Mouse (Mus musculus) T-helper 1 cell (primary cell): ENCODE data around the gene Snx8.

Source experiments
- in situ Hi-C: fragments of 300-600 bp; cut with MboI, MseI; formaldehyde crosslinking; loops from one replicate; pipeline ENCODE4 v1.15.1; 2025; ENCODE audit warnings: high pct_unique_total_duplicates

Gene Snx8

DNA sequence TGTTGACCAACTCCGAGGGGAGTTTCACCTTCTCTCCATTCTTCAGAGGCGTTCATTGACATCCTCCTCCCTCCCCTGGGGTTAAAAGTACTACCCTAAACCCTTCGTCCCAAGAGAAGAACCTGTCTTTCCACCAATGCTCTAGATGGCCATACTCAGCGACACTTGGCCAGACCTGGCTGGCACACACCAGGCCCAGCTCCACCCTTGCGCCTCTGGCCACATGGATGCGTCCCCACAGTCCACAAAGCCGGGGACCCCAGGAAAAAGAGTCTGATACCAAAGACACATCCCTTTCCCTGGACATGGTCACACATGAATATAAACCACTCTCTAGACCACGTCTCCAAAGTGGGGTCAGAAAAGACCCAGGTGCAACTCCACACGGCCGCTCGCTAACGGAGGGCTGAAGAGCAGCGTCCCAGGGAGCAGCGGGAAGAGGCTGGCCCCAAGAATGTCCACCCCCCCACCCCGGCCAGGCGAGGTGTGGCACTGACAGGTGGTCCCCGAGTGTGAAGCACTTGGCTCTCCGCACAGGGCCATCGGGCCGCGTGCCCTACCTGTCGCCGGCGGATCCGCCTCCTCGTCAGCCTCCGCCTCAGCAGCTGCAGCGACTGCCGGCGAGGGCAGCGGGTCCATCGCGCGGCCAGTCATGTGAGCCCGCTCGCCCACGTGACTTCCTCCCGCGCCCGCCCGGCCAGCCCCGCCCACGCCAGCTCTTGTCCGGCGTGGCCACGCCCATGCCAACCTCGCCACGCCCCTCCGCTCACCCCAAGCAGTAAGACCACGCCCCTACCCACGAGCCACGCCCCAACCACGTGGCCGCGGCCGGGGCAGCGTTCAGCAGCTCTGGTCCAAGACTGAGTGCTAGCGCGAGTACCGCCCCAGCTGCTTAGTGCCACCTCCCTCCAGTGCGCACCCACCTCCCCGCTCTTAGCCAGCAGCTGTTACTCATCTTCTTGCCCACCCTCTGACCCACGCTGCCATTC, at the start of gene Snx8:
Gene Snx8, minus strand, starts transcription at position 675 of the 989 bp plus-strand sequence.
- in situ Hi-C loops, result no loop called here

DNA sequence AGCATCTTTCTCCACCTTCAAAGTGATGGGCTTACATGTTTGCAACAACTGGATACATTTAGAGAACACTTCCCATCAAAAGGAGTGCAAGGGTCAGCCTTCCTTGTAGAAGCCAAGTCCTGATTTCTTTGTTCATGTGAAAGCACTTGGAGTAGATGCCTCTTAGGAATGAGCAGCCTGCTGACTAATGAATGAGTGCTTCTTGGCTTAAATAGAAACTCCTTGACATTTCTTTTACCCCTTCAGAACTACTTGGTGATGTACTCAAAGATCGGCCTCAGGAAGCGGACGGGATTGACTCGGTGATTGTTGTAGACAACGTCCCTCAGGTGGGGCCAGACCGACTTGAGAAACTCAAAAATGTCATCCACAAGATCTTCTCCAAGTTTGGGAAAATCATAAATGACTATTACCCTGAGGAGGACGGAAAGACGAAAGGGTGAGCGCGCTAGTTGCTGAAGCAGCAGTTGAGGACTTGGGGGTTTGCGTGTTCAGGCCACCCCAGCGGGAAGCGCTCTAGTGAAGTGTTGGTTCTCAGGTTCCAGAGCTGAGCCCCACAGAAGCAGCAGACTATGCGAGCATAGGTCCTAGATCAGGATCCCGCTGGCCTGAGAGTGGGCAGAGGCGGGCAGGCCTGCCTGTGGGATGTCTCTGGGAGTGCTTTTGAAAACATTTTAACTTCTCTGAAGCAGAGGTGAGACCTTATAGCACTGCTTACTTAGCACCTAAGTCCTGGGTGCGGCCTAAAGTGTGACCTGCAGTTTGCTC, 36.1 kb upstream of the Snx8 start:
- in situ Hi-C loops, result no loop called here

DNA sequence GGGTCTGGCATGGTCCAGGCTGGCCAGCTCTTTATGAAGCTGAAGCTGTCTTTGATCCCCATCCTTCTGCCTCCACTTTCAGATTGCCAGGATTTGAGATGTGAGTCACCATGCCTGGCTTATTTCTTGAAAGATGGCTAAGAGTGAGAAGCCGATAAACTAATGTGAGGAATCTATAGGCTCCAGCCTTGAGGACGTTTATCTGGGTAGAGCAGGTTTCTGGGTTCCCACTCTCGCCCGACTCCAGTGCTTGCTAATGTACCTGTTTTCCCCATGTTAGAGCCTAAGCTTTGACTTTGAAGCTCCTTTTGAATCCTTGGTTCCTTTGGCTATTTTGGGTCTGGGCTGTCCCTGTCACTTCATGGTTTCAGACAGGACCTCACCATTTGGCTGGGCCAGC, 31.6 kb upstream of the Snx8 start:
- in situ Hi-C loops, result no loop called here

DNA sequence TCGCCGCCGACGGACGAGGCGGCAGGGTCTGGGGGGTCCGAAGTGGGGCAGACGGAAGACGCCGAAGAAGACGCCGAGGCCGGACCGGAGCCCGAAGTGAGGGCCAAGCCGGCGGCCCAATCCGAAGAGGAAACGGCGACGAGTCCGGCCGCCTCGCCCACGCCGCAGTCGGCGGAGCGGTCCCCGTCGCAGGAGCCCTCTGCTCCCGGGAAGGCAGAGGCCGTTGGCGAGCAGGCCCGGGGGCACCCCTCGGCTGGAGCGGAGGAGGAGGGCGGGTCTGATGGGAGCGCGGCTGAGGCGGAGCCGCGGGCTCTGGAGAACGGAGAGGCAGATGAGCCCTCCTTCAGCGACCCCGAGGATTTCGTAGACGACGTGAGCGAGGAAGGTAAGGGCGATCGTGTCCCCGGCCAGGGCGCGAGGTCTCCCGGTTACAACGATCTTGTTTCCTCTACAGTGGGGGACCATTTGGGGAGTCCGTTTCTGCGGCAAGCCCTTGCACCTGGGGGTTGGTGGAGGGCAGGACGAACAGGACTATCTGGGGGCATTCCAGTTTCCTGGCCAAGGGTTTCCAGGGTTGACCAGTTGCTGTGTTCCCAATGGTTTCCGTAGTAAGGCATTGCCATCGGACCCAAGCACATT, 30.5 kb upstream of the Snx8 start:
- in situ Hi-C loops, result no loop called here

DNA sequence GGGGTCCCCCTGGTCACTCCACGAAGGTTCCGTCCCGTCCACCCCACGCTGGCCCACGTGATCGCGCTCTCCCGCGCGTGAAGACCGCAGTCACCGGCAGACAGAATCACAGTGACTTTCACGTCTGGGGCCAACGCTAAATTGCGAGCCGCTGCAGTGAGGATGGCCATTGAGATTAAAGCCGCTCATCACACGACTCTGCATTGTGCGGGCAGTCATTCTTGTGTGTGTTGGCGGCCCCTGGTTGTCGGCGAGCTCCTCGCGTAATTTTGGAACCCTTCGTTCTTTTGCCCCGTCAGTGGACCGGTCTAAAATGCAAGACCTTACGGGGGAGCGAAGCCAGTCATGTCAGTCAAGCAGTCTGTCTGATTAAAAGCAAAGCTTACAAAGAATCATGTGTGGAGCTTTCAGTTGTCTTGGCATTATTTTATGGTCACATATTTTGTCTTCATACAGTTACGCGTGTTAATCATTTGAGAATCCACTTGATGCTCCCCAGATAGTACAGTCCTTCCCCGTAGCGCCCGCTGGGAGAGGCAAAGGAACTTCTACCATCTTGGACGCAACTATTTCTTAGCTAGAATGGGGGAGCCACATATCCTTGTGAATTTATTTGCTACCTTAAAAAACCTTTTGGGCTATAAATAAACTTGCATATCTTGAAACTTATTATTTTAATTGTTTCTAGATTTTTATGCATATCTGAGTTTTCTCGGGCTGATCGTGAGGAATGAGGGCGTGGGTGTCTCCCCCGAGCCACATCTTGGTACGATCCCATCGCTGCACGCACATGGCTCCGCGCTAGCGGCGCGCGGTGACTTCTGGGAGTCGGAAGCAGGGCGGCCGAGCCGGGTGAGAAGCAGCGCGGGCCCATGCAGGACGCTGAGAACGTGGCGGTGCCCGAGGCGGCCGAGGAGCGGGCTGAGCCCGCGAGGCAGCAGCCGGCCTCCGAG, 29.7 kb upstream of the Snx8 start, which contains the start of gene Eif3b:
Gene Eif3b, plus strand, starts transcription at position 840 of the 953 bp plus-strand sequence.
- in situ Hi-C loops, result no loop called here

DNA sequence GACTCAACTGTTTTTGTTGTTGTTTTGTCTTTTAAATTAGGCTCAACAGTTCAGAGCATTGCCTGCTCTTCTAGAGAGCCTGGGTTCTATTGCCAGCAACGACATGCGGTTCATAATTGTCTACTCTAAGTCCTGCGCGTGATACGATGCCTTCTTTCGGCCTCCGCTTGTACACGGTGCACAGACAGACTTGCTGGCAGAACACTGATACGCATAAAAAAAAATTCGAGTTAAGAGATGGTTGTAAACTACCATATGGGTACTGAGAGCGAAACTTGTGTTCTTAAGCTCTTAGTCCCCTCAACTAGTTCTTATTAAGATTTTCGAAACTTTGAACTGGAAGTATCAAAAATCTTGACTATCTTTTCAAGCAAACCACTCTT, 29.0 kb upstream of the Snx8 start:
- in situ Hi-C loops, result no loop called here

DNA sequence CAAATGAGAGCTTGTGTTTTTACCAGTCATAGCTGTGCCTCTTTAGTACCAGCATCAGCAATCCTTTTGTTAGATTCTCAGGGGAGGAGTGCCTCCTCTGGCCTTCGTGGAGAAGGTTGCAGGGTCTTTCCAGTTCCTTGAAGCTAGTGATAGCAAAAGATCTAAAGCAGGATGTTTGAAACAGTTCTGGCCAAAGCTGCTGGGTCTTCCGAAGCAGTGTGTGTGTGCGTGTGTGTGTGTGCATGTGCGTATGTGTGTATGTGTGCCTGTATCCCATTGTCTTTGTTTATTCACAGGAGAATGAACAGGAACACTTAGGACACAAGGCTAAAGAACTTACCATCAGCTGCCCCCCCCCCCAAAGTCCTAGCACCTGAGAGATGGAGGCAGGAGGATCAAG, 25.6 kb upstream of the Snx8 start:
- in situ Hi-C loops, result no loop called here

DNA sequence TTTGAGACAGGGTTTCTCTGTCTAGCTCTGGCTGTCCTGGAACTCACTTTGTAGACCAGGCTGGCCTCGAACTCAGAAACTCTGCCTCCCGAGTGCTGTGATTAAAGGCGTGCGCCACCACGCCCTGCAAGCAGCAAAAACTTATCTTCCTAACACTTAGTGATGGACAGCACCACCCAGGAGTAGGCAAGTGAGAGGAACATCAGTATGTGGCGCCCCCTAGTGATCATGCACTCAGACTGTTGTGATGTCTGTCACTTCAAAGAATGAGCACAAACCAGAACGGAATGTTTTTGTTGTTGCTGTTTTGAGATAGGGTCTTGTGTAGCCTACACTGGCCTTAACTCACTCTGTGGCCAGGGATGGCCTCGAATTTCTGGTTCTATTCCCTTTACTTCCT, 22.3 kb upstream of the Snx8 start:
- in situ Hi-C loops, result no loop called here

DNA sequence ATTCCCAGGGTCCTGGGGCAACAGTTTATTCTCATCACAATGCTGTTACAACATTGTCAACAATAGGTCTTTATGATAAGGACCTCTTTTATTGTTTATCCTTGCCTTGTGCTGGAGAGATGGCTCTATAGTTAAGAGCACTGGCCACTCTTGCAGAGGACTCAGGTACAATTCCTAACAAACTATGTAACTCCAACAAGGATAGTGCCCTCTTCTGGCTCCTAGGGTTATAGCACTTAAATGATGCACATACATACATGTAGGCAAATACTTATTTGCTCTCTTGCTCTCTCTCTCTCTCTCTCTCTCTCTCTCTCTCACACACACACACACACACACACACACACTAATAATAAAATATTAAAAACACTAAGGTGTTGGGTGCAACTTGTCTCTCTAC, 19.7 kb upstream of the Snx8 start:
- in situ Hi-C loops, result no loop called here

DNA sequence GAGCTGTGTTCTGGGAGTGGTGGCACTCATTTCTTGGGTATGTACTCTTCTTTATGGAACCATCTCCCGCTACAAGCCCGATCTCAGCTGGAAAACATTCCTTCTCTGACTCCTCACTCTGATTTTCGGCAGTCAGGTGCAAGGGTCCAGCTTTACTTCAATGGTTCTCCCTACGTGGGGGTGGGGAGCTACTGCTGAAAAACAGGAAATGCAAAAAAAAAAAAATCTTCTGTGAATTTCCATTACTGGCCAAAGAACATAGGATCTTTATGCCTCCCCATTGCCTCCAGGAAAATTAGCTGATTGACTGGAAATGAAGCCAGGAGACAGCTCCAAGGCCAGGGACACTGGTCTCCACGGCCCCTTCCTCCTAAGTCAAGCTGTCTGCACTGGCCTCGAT, 17.6 kb upstream of the Snx8 start:
- in situ Hi-C loops, result no loop called here

DNA sequence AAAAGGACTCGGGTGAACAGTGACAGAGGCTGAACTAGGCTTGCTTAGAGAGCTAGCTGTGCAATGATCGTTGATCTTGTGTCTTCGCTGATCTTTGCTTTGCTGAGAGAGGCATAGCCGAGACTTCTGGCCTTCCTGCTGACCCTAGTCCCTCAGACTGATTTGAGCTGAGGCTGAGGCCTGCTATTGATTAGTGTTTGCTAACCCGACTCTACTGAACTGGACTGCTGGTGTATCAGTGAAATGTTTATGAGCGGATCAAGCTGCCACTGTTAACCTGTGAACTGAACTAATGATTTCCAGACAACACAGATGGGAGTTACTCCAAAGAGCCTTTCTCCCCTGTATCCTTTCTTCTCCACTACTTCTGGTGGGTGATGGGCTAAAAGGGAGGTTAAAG, 16.1 kb upstream of the Snx8 start:
- in situ Hi-C loops, result no loop called here

DNA sequence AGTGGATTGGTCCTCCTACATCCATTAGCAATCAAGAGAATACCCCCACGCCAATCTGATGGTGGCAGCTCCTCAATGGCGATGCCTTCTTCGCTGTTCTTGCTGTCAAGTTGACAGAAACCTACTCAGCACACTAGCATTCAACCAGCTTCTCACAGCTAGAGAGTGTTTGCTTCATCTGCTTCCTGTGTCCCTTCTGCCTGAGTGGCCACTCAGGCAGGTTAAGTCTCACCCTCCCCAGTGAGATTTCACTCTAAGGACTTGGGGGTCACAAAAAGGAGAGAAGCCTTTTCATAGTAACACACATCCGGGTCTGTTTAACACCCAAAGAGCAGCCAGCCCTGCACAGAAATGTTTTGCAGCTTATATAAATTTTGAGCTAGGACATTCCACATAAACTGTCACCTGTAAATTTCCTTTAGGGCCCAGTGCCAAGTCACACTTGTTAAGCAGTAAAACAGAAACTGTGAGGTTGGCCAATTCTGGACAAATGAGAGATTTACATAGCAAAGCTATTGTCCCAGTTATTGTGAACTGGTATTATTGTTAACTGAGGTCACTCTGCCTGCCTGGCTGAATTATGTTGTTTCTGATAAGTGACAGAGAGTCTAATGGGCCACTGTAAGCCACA, 13.7 kb upstream of the Snx8 start:
- in situ Hi-C loops, result no loop called here

DNA sequence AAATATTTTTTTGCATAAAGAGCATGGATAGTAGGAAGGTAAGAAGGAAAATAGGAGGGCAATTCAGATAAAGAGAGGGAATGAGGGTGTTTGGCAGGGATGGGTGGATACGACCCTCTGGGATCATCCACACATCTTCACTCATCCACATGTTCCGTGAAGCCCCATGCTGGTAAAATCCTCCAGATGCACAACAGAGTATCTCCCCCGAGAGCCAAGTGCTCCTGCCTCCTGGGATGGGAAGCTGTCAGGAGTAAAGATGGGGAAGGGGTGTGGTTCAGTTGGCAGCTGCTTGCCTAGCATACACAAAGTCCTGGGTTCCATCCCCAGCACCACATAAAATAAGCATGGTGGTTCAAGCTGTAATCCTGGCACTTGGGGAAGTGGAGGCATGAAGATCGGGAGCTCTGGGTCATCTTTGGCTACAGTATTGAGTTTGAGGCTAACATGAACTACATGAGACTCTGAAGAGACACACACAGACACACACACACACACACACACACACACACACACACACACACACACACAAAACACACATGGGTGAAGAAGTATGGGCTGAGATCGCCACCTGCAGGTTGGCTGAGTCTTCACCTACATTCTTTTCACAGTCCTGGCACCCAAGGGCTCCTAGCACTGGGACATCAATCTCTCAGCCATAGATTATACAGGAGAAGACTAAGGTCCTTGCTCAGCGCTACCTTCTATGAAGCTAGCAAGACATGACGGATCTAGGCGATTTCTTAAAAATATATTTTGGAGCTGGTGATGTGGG, 7.3 kb upstream of the Snx8 start:
- in situ Hi-C loops, result loop anchor here (5.0 kb wide), 1 partner anchor 59 kb away; no protein-coding TSS in a partner anchor

DNA sequence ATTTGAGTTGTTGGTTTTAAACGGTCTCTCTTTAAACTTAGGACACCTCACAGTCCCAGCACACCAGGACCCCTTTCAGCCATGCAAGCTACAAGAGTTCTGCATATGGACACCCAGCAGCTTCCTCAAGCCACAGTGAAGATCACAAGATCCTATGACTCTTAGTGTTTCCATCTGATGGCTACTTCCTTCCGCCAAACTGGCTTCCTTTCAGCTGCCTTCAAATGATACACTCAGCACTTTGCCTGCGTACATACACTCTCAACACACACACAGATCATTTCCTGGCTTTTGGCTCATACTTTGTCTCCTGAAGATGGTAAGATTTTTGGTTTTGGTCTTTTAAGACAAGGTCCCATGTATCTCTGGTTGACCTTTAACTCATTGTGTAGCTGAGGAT, 3.6 kb upstream of the Snx8 start:
- in situ Hi-C loops, result no loop called here

DNA sequence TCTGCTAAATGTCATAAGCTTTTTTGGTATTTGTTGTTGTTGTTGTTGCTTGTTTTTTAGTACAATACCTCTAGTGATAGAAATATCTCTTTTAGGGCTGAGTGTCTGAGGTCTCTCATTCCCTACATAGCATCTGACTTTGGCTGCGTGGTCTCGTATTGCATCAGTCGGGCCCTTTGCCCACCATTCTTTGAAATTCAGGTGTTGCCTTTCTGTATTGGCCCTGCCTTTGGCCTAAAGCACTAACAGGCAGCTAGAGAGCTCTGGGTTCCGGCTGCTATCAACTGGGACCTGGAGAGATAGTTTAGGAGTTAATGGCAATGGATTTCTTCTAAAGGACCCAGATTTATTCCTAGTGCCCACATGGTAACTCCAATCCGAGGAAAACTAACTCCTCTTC, 2.9 kb upstream of the Snx8 start:
- in situ Hi-C loops, result no loop called here

DNA sequence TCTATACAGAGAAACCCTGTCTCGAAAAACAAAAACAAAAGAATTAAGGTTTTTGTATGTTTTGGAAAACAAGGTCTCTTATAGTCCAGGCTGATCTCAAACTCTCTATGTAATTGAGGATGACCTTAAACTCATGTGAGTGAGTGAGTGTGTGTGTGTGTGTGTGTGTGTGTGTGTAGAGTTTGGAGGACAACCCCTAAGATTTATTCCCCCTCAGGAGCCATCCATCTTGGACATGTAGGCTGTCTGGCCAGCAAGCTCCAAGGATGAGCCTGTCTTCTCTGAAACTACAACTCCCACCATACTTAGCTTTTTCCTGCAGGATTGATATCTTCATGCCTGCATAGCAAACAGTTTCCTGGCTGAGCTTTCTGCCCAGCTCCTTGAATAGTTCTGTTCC, 2.4 kb upstream of the Snx8 start:
- in situ Hi-C loops, result no loop called here

DNA sequence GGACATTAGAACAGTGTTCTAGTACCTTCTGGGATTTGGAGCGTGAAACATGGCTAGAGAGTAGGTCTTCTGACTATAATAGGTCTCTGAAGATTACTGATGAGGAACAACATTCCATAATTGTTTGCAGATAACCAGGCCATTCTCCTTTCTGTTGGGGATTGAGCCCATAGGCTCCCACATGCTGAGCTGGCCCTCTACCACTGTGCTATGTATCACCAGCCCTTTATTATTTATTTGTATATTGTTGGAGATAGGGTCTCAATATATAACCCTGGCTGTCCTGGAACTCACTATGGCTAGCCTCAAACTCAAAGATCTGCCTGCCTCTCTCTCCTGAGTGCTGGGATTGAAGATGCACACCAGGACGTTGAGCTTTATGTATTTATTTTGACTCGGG, 585 bp upstream of the Snx8 start:
- in situ Hi-C loops, result no loop called here

DNA sequence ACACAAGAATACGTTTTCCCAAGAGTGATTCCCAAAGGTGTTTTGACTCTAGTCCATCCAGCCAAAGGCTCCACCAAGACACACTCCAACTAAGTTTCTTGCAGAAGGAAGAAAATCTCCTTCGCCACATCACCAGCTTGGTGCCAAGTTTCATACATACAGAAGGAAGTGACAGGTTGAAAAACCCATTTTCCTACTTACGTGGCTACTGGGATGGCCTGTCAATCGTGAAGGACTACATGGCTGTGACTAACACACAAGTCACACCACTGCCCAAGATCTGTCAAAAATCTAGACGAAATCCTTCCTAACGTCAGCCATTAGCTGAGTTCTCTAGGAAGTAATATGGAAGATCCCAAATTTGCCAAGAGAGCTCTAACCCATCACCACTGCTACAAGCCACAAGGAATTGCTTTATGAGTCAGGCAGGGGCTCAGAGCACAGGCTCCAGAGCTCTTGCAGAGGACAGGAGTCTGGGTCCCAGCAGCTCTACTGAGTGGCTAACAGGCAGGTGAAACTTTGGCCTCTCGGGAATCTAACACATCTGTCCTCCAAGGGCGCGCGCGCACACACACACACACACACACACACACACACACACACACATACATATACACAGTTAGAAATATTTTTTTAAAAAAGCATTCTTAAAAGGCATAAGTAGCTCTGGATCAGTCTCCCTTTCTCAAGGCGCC, 1.1 kb downstream of the Snx8 start:
- in situ Hi-C loops, result no loop called here

DNA sequence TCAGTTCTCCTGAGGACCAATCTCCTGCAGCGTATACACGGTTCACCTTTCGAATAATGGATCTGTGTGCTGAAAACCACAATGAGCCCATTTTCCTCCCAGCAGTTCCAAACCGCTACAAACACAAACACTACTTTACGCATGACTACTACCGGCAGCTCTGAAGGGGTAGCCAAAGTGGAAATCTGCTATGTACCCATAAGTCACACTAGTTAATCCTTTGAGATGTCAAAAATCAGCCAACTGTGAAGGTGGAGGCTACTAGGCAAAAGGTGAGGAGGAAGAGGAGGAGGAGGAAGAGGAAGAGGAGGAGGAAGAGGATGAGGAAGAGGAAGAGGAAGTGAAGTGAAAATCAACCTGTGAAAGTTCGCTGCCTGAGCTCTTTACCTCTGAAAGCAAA, 1.8 kb downstream of the Snx8 start:
- in situ Hi-C loops, result no loop called here
